Mouse (Mus musculus): ENCODE measurements around the gene Awat1. TPM values are rescaled to one million over a fixed set of nuclear protein-coding genes. Genes with fewer than 3 reads are reported as not detected.

Gene Awat1
- polyA plus RNA-seq, 1 experiment from 2014 or later, result not detected

- 69% methylated on average over 2 of the region's 2 CpGs for WGBS
- Histone ChIP-seq H3K27me3 (ENCODE audit: control insufficient read depth, insufficient read depth, low read length) (no peaks in the 10 kb centered on the region), H3K36me3 (ENCODE audit: control insufficient read depth, insufficient read depth, low read length) (peaks cover 9% of the 10 kb centered on the region; the same call in 1 of the 2 replicates), H3K4me2 (replicated peaks; ENCODE audit: low read depth, low read length) (no peak overlapping the region), H3K9ac (ENCODE audit: low read depth, low read length) (no peak overlapping the region), H3K4me3 (ENCODE audit: low read length) (no peak overlapping the region), H3K9me3 (ENCODE audit: control insufficient read depth, low read length) (no peaks in the 10 kb centered on the region), H3K27ac (ENCODE audit: low read depth, low read length) (no peak overlapping the region), H3K4me1 (ENCODE audit: control insufficient read depth, insufficient read depth, low read length) (no peaks in the 10 kb centered on the region)
- no peak for ATAC-seq (ENCODE audit: low FRiP score, low TSS enrichment)
These were observed 49.3 kb downstream of the Awat1 start for GRCm38 (mm10) chrX:100621366-100621765.

- Histone ChIP-seq H3K4me3 (ENCODE audit: low read length) (no peak overlapping the region; the same call in 1 of the 2 replicates), H3K27me3 (ENCODE audit: control insufficient read depth, insufficient read depth, low read length) (no peaks in the 10 kb centered on the region), H3K9ac (ENCODE audit: low read depth, low read length) (no peak overlapping the region), H3K27ac (ENCODE audit: low read depth, low read length) (no peak overlapping the region), H3K4me1 (ENCODE audit: control insufficient read depth, insufficient read depth, low read length) (0 out of 2 replicates have a peak, but pooled peaks cover 6% of the 10 kb centered on the region), H3K36me3 (ENCODE audit: control insufficient read depth, insufficient read depth, low read length) (peaks cover 9% of the 10 kb centered on the region; the same call in 1 of the 2 replicates), H3K4me2 (replicated peaks; ENCODE audit: low read depth, low read length) (no peak overlapping the region), H3K9me3 (ENCODE audit: control insufficient read depth, low read length) (no peaks in the 10 kb centered on the region)
- 91% methylated on average over 4 of the region's 4 CpGs for WGBS
- no peak for ATAC-seq (ENCODE audit: low FRiP score, low TSS enrichment)
These were observed 52.2 kb downstream of the Awat1 start for GRCm38 (mm10) chrX:100624242-100624641.

GRCm38 (mm10) chrX:100625146-100625545 lies 53.1 kb downstream of the Awat1 start:
- no peaks in the 10 kb centered on the region for H3K9me3 ChIP-seq (ENCODE audit: control insufficient read depth, low read length)
- peak overlapping the region; percentile 65 for H3K4me3 ChIP-seq (ENCODE audit: low read length)
- 0 out of 2 replicates have a peak, but pooled peaks cover 6% of the 10 kb centered on the region for H3K4me1 ChIP-seq (ENCODE audit: control insufficient read depth, insufficient read depth, low read length)
- H3K27me3 ChIP-seq (ENCODE audit: control insufficient read depth, insufficient read depth, low read length), result no peaks in the 10 kb centered on the region
- no peak overlapping the region for H3K27ac ChIP-seq (ENCODE audit: low read depth, low read length)
- H3K36me3 ChIP-seq (ENCODE audit: control insufficient read depth, insufficient read depth, low read length), result peaks cover 9% of the 10 kb centered on the region; the same call in 1 of the 2 replicates
- 0 out of 2 replicates have a peak, but pooled peaks have one; percentile 18 for ATAC-seq (ENCODE audit: low FRiP score, low TSS enrichment)
- WGBS, result 43% methylated on average over 7 of the region's 7 CpGs
- H3K4me2 ChIP-seq (replicated peaks; ENCODE audit: low read depth, low read length), result peak overlapping the region; percentile 48
- H3K9ac ChIP-seq (ENCODE audit: low read depth, low read length), result peak overlapping the region; percentile 58

DNA sequence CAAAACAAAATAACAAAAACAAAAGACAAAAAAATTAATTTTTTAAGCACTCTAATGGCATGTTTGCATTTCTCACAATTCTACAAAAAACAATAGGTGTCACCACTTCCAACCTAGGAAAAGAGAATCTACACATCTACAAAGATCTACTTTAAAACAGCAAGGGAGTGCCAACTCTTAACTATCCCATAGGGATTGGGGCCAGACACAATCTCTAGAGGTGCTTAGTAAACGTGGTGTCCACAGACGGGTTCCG lies 53.4 kb downstream of the Awat1 start, which contains the start of gene Kif4:
Kif4 (plus strand) TSS at position 192 of the 256 bp plus-strand sequence.
- ATAC-seq (ENCODE audit: low FRiP score, low TSS enrichment), result no peak
- H3K27me3 ChIP-seq (ENCODE audit: control insufficient read depth, insufficient read depth, low read length), result no peaks in the 10 kb centered on the region
- peaks cover 9% of the 10 kb centered on the region; the same call in 1 of the 2 replicates for H3K36me3 ChIP-seq (ENCODE audit: control insufficient read depth, insufficient read depth, low read length)
- peak within 1 kb of the TSS; percentile 79 for H3K9ac ChIP-seq (ENCODE audit: low read depth, low read length)
- 0 out of 2 replicates have a peak, but pooled peaks cover 6% of the 10 kb centered on the region for H3K4me1 ChIP-seq (ENCODE audit: control insufficient read depth, insufficient read depth, low read length)
- peak within 1 kb of the TSS; percentile 65 for H3K4me3 ChIP-seq (ENCODE audit: low read length)
- WGBS, result 23% methylated on average over 3 of the region's 3 CpGs
- H3K27ac ChIP-seq (ENCODE audit: low read depth, low read length), result peak within 1 kb of the TSS; percentile 82
- H3K4me2 ChIP-seq (replicated peaks; ENCODE audit: low read depth, low read length), result peak within 1 kb of the TSS; percentile 49
- H3K9me3 ChIP-seq (ENCODE audit: control insufficient read depth, low read length), result no peaks in the 10 kb centered on the region

- Histone ChIP-seq H3K4me3 (ENCODE audit: low read length) (peak within 1 kb of the TSS; percentile 65), H3K27me3 (ENCODE audit: control insufficient read depth, insufficient read depth, low read length) (no peaks in the 10 kb centered on the region), H3K4me2 (replicated peaks; ENCODE audit: low read depth, low read length) (peak within 1 kb of the TSS; percentile 49), H3K9me3 (ENCODE audit: control insufficient read depth, low read length) (no peaks in the 10 kb centered on the region), H3K36me3 (ENCODE audit: control insufficient read depth, insufficient read depth, low read length) (peaks cover 9% of the 10 kb centered on the region; the same call in 1 of the 2 replicates), H3K4me1 (ENCODE audit: control insufficient read depth, insufficient read depth, low read length) (0 out of 2 replicates have a peak, but pooled peaks cover 6% of the 10 kb centered on the region), H3K9ac (ENCODE audit: low read depth, low read length) (peak within 1 kb of the TSS; percentile 79), H3K27ac (ENCODE audit: low read depth, low read length) (peak within 1 kb of the TSS; percentile 82)
- peak; percentile 99 for ATAC-seq (ENCODE audit: low FRiP score, low TSS enrichment)
- 27% methylated on average over 62 of the region's 62 CpGs for whole genome bisulfite sequencing
These were observed 54.0 kb downstream of the Awat1 start, which contains the start of gene Pdzd11 for GRCm38 (mm10) chrX:100625802-100626793. TSS of gene Pdzd11 (minus strand) at chrX:100626568.

Other genes starting within 250 kb of the Awat1 start
- not detected in 2 replicates for gene Otud6a, start 143.2 kb upstream of the Awat1 start, polyA plus RNA-seq (2014; fragmentation: Nextera tagmentation; extraction: Ambion mirVana)
- gene Awat2, start 129.5 kb upstream of the Awat1 start, polyA plus RNA-seq (2014; fragmentation: Nextera tagmentation; extraction: Ambion mirVana), result 0.42 and 0.86 TPM in 2 replicates
- 53.7 and 58.5 TPM in 2 replicates for gene Igbp1, start 78.0 kb upstream of the Awat1 start, polyA plus RNA-seq (2014; fragmentation: Nextera tagmentation; extraction: Ambion mirVana)
- not detected in 2 replicates for gene Dgat2l6, start 47.4 kb upstream of the Awat1 start, polyA plus RNA-seq (2014; fragmentation: Nextera tagmentation; extraction: Ambion mirVana)
- gene P2ry4, start 22.6 kb downstream of the Awat1 start, polyA plus RNA-seq (2014; fragmentation: Nextera tagmentation; extraction: Ambion mirVana), result not detected in 2 replicates
- gene Arr3, start 33.2 kb downstream of the Awat1 start, polyA plus RNA-seq (2014; fragmentation: Nextera tagmentation; extraction: Ambion mirVana), result not detected in 2 replicates
- 22.0 and 36.1 TPM in 2 replicates for gene Kif4, start 53.5 kb downstream of the Awat1 start, polyA plus RNA-seq (2014; fragmentation: Nextera tagmentation; extraction: Ambion mirVana)
- 109 and 131 TPM in 2 replicates for gene Pdzd11, start 54.3 kb downstream of the Awat1 start, polyA plus RNA-seq (2014; fragmentation: Nextera tagmentation; extraction: Ambion mirVana)
- gene Gdpd2, start 157.6 kb downstream of the Awat1 start, polyA plus RNA-seq (2014; fragmentation: Nextera tagmentation; extraction: Ambion mirVana), result 1.5 and 2.6 TPM in 2 replicates
- 7.3 and 9.3 TPM in 2 replicates for gene Dlg3, start 195.5 kb downstream of the Awat1 start, polyA plus RNA-seq (2014; fragmentation: Nextera tagmentation; extraction: Ambion mirVana)

All from kidney, embryonic 14.5 days (tissue).